Comparison of ENCODE assay signal across 13 mouse cellular contexts in the genomic region with DNA sequence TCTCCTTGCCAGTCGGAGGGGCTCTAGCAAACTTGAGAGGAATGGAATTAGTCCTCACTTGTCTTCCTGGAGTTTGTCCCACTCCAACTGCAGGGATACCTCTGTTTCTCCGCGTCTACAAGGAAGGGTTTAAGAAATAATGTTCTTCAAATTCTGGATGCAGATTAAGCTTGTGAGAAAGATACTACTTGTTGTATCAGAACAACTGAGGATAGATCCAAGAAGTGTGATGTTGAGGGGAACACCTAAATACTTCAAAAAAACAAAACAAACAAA. TPM values are rescaled to one million over a fixed set of nuclear protein-coding genes. Genes with fewer than 3 reads are reported as not detected.
A peak's percentile ranks its signal among the peaks of the same experiment; 100 is the strongest.
DNase-seq lines count a peak whose midpoint lies in the region; ATAC-seq and TF ChIP-seq lines count a peak whose summit lies in the region.
"Had no signal": no experiment of that assay in that cellular context is flagged by ENCODE, and none has a peak within 500 bp of the region (broad histone marks: within the 10 kb centered on the region; RNA-seq: fewer than 3 reads in every experiment).

No protein-coding gene starts in this region.

- H3K4me3 ChIP-seq in heart, embryonic 15.5 days, result peak overlapping the region; percentile 31
- peak overlapping the region; percentile 33 for H3K4me3 ChIP-seq in lung, postnatal 0 days (ENCODE audit: low read depth, low read length)
- peak overlapping the region; percentile 15; the same call in 1 of the 2 replicates for H3K4me3 ChIP-seq in intestine, embryonic 15.5 days (replicated peaks)
- H3K4me3 ChIP-seq in stomach, postnatal 0 days (ENCODE audit: low read depth, low read length), result no peak overlapping the region
- H3K4me3 ChIP-seq in limb, embryonic 10.5 days, result no peak overlapping the region
- H3K4me3 ChIP-seq: neural tube, embryonic 13.5 days had no signal

- 65% methylated on average over 3 of the region's 3 CpGs for WGBS in heart, embryonic 15.5 days
- WGBS in lung, postnatal 0 days, result 68% methylated on average over 3 of the region's 3 CpGs
- 81% methylated on average over 3 of the region's 3 CpGs for WGBS in intestine, embryonic 15.5 days
- WGBS in stomach, postnatal 0 days, result 85% methylated on average over 3 of the region's 3 CpGs
- 91% methylated on average over 3 of the region's 3 CpGs for WGBS in limb, embryonic 10.5 days

- peak overlapping the region; percentile 29 for H3K9ac ChIP-seq in heart, embryonic 15.5 days
- H3K9ac ChIP-seq in lung, postnatal 0 days (replicated peaks; ENCODE audit: low read depth), result 0 out of 2 replicates have a peak overlapping the region, but pooled peaks have one; percentile 23
- H3K9ac ChIP-seq in intestine, embryonic 15.5 days, result no peak overlapping the region
- H3K9ac ChIP-seq in stomach, postnatal 0 days (ENCODE audit: low read length), result no peak overlapping the region
- H3K9ac ChIP-seq: limb, embryonic 15.5 days had no signal

- TF ChIP-seq CTCF in lung, postnatal 0 days (IDR thresholded peaks at IDR 0.05), result no peak
- TF ChIP-seq CTCF in stomach, postnatal 0 days (IDR thresholded peaks at IDR 0.05; ENCODE audit: low read depth), result no peak

- H3K27ac ChIP-seq in heart, embryonic 15.5 days, result peak overlapping the region; percentile 82; the same call in 1 of the 2 replicates
- peak overlapping the region; percentile 57 for H3K27ac ChIP-seq in lung, postnatal 0 days (ENCODE audit: low read length)
- no peak overlapping the region for H3K27ac ChIP-seq in intestine, embryonic 15.5 days
- no peak overlapping the region for H3K27ac ChIP-seq in stomach, postnatal 0 days (replicated peaks)
- H3K27ac ChIP-seq in limb, embryonic 10.5 days, result no peak overlapping the region
- H3K27ac ChIP-seq: limb, embryonic 15.5 days; neural tube, embryonic 13.5 days had no signal

- ATAC-seq in heart, embryonic 15.5 days (replicated peaks; ENCODE audit: insufficient number of reproducible peaks, insufficient read depth, low FRiP score, low read depth), result no peak
- ATAC-seq in lung, postnatal 0 days, result no peak
- ATAC-seq in intestine, embryonic 15.5 days, result no peak
- no peak for ATAC-seq in stomach, postnatal 0 days (ENCODE audit: low FRiP score, low TSS enrichment)
- ATAC-seq: Patski had no signal

- H3K4me1 ChIP-seq in heart, embryonic 15.5 days (replicated peaks), result peaks cover 12% of the 10 kb centered on the region
- peaks cover 7% of the 10 kb centered on the region; the same call in 1 of the 2 replicates for H3K4me1 ChIP-seq in lung, postnatal 0 days (ENCODE audit: insufficient read depth, low read depth, low read length)
- H3K4me1 ChIP-seq in intestine, embryonic 15.5 days (replicated peaks), result peaks cover 16% of the 10 kb centered on the region
- H3K4me1 ChIP-seq in stomach, postnatal 0 days (replicated peaks; ENCODE audit: control insufficient read depth, insufficient read depth), result peaks cover 2% of the 10 kb centered on the region; the same call in 1 of the 2 replicates
- peaks cover 16% of the 10 kb centered on the region for H3K4me1 ChIP-seq in limb, embryonic 10.5 days

- peaks cover 25% of the 10 kb centered on the region for H3K27me3 ChIP-seq in heart, embryonic 15.5 days
- no peaks in the 10 kb centered on the region for H3K27me3 ChIP-seq in lung, postnatal 0 days (replicated peaks; ENCODE audit: insufficient read depth, low read length)
- H3K27me3 ChIP-seq in intestine, embryonic 15.5 days (replicated peaks), result peaks cover 10% of the 10 kb centered on the region
- H3K27me3 ChIP-seq in stomach, postnatal 0 days (ENCODE audit: control insufficient read depth, insufficient read depth, low read length), result no peaks in the 10 kb centered on the region
- H3K27me3 ChIP-seq in limb, embryonic 10.5 days (ENCODE audit: low read depth, poor library complexity, severe bottlenecking), result peaks cover 45% of the 10 kb centered on the region

- DNase-seq in heart, adult 8-10 months (ENCODE audit: low spot score), result no peak
- DNase-seq in lung, postnatal 0 days (ENCODE audit: low spot score), result no peak
- DNase-seq in lung, postnatal 25 days (ENCODE audit: low spot score), result no peak
- DNase-seq in stomach, postnatal 0 days (ENCODE audit: low spot score), result no peak
- DNase-seq in limb, embryonic 10.5 days (ENCODE audit: low spot score), result no peak
- DNase-seq: kidney, postnatal 14 days; midbrain, embryonic 14.5 days had no signal

- H3K9me3 ChIP-seq in heart, embryonic 15.5 days (replicated peaks), result no peaks in the 10 kb centered on the region
- H3K9me3 ChIP-seq in lung, postnatal 0 days (ENCODE audit: low read length), result no peaks in the 10 kb centered on the region
- no peaks in the 10 kb centered on the region for H3K9me3 ChIP-seq in intestine, embryonic 15.5 days
- no peaks in the 10 kb centered on the region for H3K9me3 ChIP-seq in stomach, postnatal 0 days (ENCODE audit: control insufficient read depth, low read length)
- no peaks in the 10 kb centered on the region for H3K9me3 ChIP-seq in limb, embryonic 10.5 days (replicated peaks)
- H3K9me3 ChIP-seq: limb, embryonic 15.5 days; neural tube, embryonic 13.5 days had no signal

- no peak for TF ChIP-seq EP300 in lung, postnatal 0 days (IDR thresholded peaks at IDR 0.05)
- no peak for TF ChIP-seq EP300 in stomach, postnatal 0 days (optimal IDR thresholded peaks at IDR 0.05)

- no peaks in the 10 kb centered on the region for H3K36me3 ChIP-seq in heart, embryonic 15.5 days
- H3K36me3 ChIP-seq in lung, postnatal 0 days (ENCODE audit: insufficient read depth, low read length), result no peaks in the 10 kb centered on the region
- H3K36me3 ChIP-seq in intestine, embryonic 15.5 days, result no peaks in the 10 kb centered on the region
- no peaks in the 10 kb centered on the region for H3K36me3 ChIP-seq in stomach, postnatal 0 days (ENCODE audit: control insufficient read depth, insufficient read depth, low read length)
- H3K36me3 ChIP-seq in limb, embryonic 10.5 days, result no peaks in the 10 kb centered on the region
- H3K36me3 ChIP-seq: limb, embryonic 15.5 days; neural tube, embryonic 13.5 days had no signal

- peak overlapping the region; percentile 70; the same call in 1 of the 2 replicates for H3K4me2 ChIP-seq in heart, embryonic 15.5 days
- H3K4me2 ChIP-seq in lung, postnatal 0 days (replicated peaks; ENCODE audit: low read depth, low read length), result peak overlapping the region; percentile 47
- peak overlapping the region; percentile 89 for H3K4me2 ChIP-seq in intestine, embryonic 15.5 days (replicated peaks)
- H3K4me2 ChIP-seq in stomach, postnatal 0 days (replicated peaks; ENCODE audit: low read depth), result peak overlapping the region; percentile 14; the same call in 1 of the 2 replicates
- H3K4me2 ChIP-seq: limb, embryonic 15.5 days; neural tube, embryonic 13.5 days had no signal

RNA-seq across cellular contexts. Expression of a gene that starts 0.9 kb away (rescaled TPM):
- 26.4 and 31.6 TPM in 2 replicates for polyA plus RNA-seq in heart, embryonic 15.5 days (2015; fragmentation: Nextera tagmentation; extraction: Ambion mirVana)
- total RNA-seq in heart, adult 8-10 months (2022), result 1 to 10 TPM; 6.3 to 9.4 (median 8.0) TPM
- polyA plus RNA-seq in lung, postnatal 0 days (2015; fragmentation: Nextera tagmentation; extraction: Ambion mirVana), result 61.8 and 74.6 TPM in 2 replicates
- polyA plus RNA-seq in intestine, embryonic 15.5 days (2015; fragmentation: Nextera tagmentation; extraction: Ambion mirVana), result 31.0 and 34.9 TPM in 2 replicates
- polyA plus RNA-seq in stomach, postnatal 0 days (2015; fragmentation: Nextera tagmentation; extraction: Ambion mirVana), result 7.2 and 7.8 TPM in 2 replicates
- 7.9 and 8.5 TPM in 2 replicates for polyA plus RNA-seq in limb, embryonic 10.5 days (2016; fragmentation: Nextera tagmentation; extraction: Ambion mirVana)

RNA-seq across cellular contexts. Expression of a gene that starts 6.3 kb away (rescaled TPM):
- 6.2 and 9.4 TPM in 2 replicates for polyA plus RNA-seq in heart, embryonic 15.5 days (2015; fragmentation: Nextera tagmentation; extraction: Ambion mirVana)
- 1 to 10 TPM; 4.1 to 5.0 (median 4.5) TPM for total RNA-seq in heart, adult 8-10 months (2022)
- polyA plus RNA-seq in lung, postnatal 0 days (2015; fragmentation: Nextera tagmentation; extraction: Ambion mirVana), result 36.5 and 49.8 TPM in 2 replicates
- 10.5 and 10.9 TPM in 2 replicates for polyA plus RNA-seq in intestine, embryonic 15.5 days (2015; fragmentation: Nextera tagmentation; extraction: Ambion mirVana)
- polyA plus RNA-seq in stomach, postnatal 0 days (2015; fragmentation: Nextera tagmentation; extraction: Ambion mirVana), result 5.4 and 6.1 TPM in 2 replicates
- polyA plus RNA-seq in limb, embryonic 10.5 days (2016; fragmentation: Nextera tagmentation; extraction: Ambion mirVana), result 1.3 and 1.4 TPM in 2 replicates
- polyA plus RNA-seq: Patski had no signal

RNA-seq across cellular contexts. Expression of a gene that starts 21.3 kb away (rescaled TPM):
- 0.23 and 0.27 TPM in 2 replicates for polyA plus RNA-seq in heart, embryonic 15.5 days (2015; fragmentation: Nextera tagmentation; extraction: Ambion mirVana)
- total RNA-seq in heart, adult 8-10 months (2022), result under 1 TPM in 3 of 4 experiments, not detected in 1; 0.22 to 0.78 (median 0.71) TPM
- 0.14 and 0.21 TPM in 2 replicates for polyA plus RNA-seq in lung, postnatal 0 days (2015; fragmentation: Nextera tagmentation; extraction: Ambion mirVana)
- 0.18 and 0.30 TPM in 2 replicates for polyA plus RNA-seq in intestine, embryonic 15.5 days (2015; fragmentation: Nextera tagmentation; extraction: Ambion mirVana)
- polyA plus RNA-seq in stomach, postnatal 0 days (2015; fragmentation: Nextera tagmentation; extraction: Ambion mirVana), result not detected in 2 replicates
- polyA plus RNA-seq in limb, embryonic 10.5 days (2016; fragmentation: Nextera tagmentation; extraction: Ambion mirVana), result not detected in 2 replicates
- total RNA-seq: granulocyte monocyte progenitor cell, adult 5-6 weeks had no signal
- polyA plus RNA-seq: limb, embryonic 15.5 days; midbrain, embryonic 14.5 days; neural tube, embryonic 13.5 days; Patski had no signal

RNA-seq across cellular contexts. Expression of a gene that starts 21.3 kb away (rescaled TPM):
- polyA plus RNA-seq in heart, embryonic 15.5 days (2015; fragmentation: Nextera tagmentation; extraction: Ambion mirVana), result 3.3 and 4.6 TPM in 2 replicates
- 1 to 10 TPM; 2.7 to 5.0 (median 4.3) TPM for total RNA-seq in heart, adult 8-10 months (2022)
- 2.2 and 6.0 TPM in 2 replicates for polyA plus RNA-seq in lung, postnatal 0 days (2015; fragmentation: Nextera tagmentation; extraction: Ambion mirVana)
- polyA plus RNA-seq in intestine, embryonic 15.5 days (2015; fragmentation: Nextera tagmentation; extraction: Ambion mirVana), result 5.6 and 5.7 TPM in 2 replicates
- 0.59 TPM in 1 of 2 replicates, not detected in the other for polyA plus RNA-seq in stomach, postnatal 0 days (2015; fragmentation: Nextera tagmentation; extraction: Ambion mirVana)
- polyA plus RNA-seq in limb, embryonic 10.5 days (2016; fragmentation: Nextera tagmentation; extraction: Ambion mirVana), result 0.83 and 1.3 TPM in 2 replicates
- polyA plus RNA-seq: Patski had no signal

RNA-seq across cellular contexts. Expression of a gene that starts 30.9 kb away (rescaled TPM):
- polyA plus RNA-seq in heart, embryonic 15.5 days (2015; fragmentation: Nextera tagmentation; extraction: Ambion mirVana), result 0.08 TPM in 1 of 2 replicates, not detected in the other
- total RNA-seq in heart, adult 8-10 months (2022), result under 1 TPM; 0.53 to 0.86 (median 0.54) TPM
- polyA plus RNA-seq in lung, postnatal 0 days (2015; fragmentation: Nextera tagmentation; extraction: Ambion mirVana), result 0.31 and 0.61 TPM in 2 replicates
- polyA plus RNA-seq in intestine, embryonic 15.5 days (2015; fragmentation: Nextera tagmentation; extraction: Ambion mirVana), result 0.15 and 0.20 TPM in 2 replicates
- polyA plus RNA-seq in stomach, postnatal 0 days (2015; fragmentation: Nextera tagmentation; extraction: Ambion mirVana), result 0.07 and 0.10 TPM in 2 replicates
- not detected in 2 replicates for polyA plus RNA-seq in limb, embryonic 10.5 days (2016; fragmentation: Nextera tagmentation; extraction: Ambion mirVana)
- total RNA-seq: granulocyte monocyte progenitor cell, adult 5-6 weeks had no signal
- polyA plus RNA-seq: limb, embryonic 15.5 days; midbrain, embryonic 14.5 days; neural tube, embryonic 13.5 days; Patski had no signal

Comparison
In these comparisons a context has a peak if more than half of its experiments do, and no peak if none do; other contexts are left out.
1. H3K27ac ChIP-seq: peak in heart, embryonic 15.5 days (single experiment) and lung, postnatal 0 days (single experiment); none in intestine, embryonic 15.5 days (single experiment), stomach, postnatal 0 days (single experiment) and limb, embryonic 10.5 days (single experiment).
2. H3K4me2 ChIP-seq: peak in every context shown above with its lines; median percentile 89 in intestine, embryonic 15.5 days; 70 in heart, embryonic 15.5 days; 47 in lung, postnatal 0 days; 14 in stomach, postnatal 0 days.
3. H3K4me3 ChIP-seq: peak in heart, embryonic 15.5 days (single experiment), lung, postnatal 0 days (single experiment) and intestine, embryonic 15.5 days (single experiment); none in stomach, postnatal 0 days (single experiment) and limb, embryonic 10.5 days (single experiment).
4. H3K9ac ChIP-seq: peak in heart, embryonic 15.5 days (single experiment) and lung, postnatal 0 days (single experiment); none in intestine, embryonic 15.5 days (single experiment) and stomach, postnatal 0 days (single experiment).